8 mouse cellular contexts compared by ENCODE assay signal in genomic region chr10:40348566-40349536, GRCm38 (mm10). TPM values are rescaled to one million over a fixed set of nuclear protein-coding genes. Genes with fewer than 3 reads are reported as not detected.
A peak's percentile ranks its signal among the peaks of the same experiment; 100 is the strongest.
DNase-seq lines count a peak whose midpoint lies in the region; ATAC-seq lines count a peak whose summit lies in the region.

No protein-coding gene starts in this region.

- intact Hi-C loops in left cerebral cortex, postnatal 14 days (cut with DNase I) = loop anchor here (1.0 to 10.0 kb wide), 3 partner anchors 49 to 178 kb away; no protein-coding TSS in a partner anchor

- H3K27me3 ChIP-seq in intestine, embryonic 14.5 days (replicated peaks; ENCODE audit: control insufficient read depth, insufficient read depth, low read length) = no peaks in the 10 kb centered on the region

- H3K4me3 ChIP-seq in intestine, embryonic 14.5 days (ENCODE audit: low read depth, low read length) = peak overlapping the region; percentile 77

- peak overlapping the region; percentile 67 for H3K4me2 ChIP-seq in intestine, embryonic 14.5 days (ENCODE audit: low read length)

- WGBS in intestine, embryonic 14.5 days = under 1% methylated on average over 57 of the region's 76 CpGs

- peak; percentile 98 for ATAC-seq in intestine, embryonic 14.5 days (replicated peaks; ENCODE audit: low FRiP score, low TSS enrichment, low read depth)

- H3K4me1 ChIP-seq in intestine, embryonic 14.5 days (replicated peaks; ENCODE audit: control insufficient read depth, insufficient read depth, low read length) = peaks cover 15% of the 10 kb centered on the region; the same call in 1 of the 2 replicates

- H3K36me3 ChIP-seq in intestine, embryonic 14.5 days (ENCODE audit: control insufficient read depth, insufficient read depth, low read length) = no peaks in the 10 kb centered on the region

- no peaks in the 10 kb centered on the region for H3K9me3 ChIP-seq in intestine, embryonic 14.5 days (ENCODE audit: control insufficient read depth, low read length)

- peak overlapping the region; percentile 94 for H3K27ac ChIP-seq in intestine, embryonic 14.5 days (ENCODE audit: low read depth)

- DNase-seq in adrenal gland, adult 18-20 months (ENCODE audit: low spot score in 2 of 2) = peak; percentile 86 to 95
- DNase-seq in embryo, embryonic 11 days = peak; percentile 100
- DNase-seq in gastrocnemius, postnatal 25 days = peak; percentile 98
- DNase-seq in intestine, embryonic 14.5 days (ENCODE audit: low spot score) = peak; percentile 98
- DNase-seq in left cerebral cortex, postnatal 14 days (ENCODE audit: low spot score in 2 of 2) = peak; percentile 97 to 98
- peak; percentile 99 for DNase-seq in mesoderm, embryonic 11.5 days (ENCODE audit: low read depth, low spot score)
- peak; percentile 98 for DNase-seq in right cerebral cortex, postnatal 36 days (ENCODE audit: low spot score in 2 of 2)
- DNase-seq in yolk sac, embryonic 10.5 days (ENCODE audit: low spot score) = peak; percentile 99

- peak overlapping the region; percentile 89 for H3K9ac ChIP-seq in intestine, embryonic 14.5 days (ENCODE audit: low read length)

RNA-seq across cellular contexts. Expression of gene Cdk19, which starts 9.5 kb away (rescaled TPM):
- 10 to 100 TPM in 1 of 2 experiments, 1 to 10 TPM in 1; 6.1 to 11.8 TPM for total RNA-seq in adrenal gland, adult 18-20 months (2021)
- 1 to 10 TPM; 4.8 to 6.8 TPM for total RNA-seq in gastrocnemius, postnatal 25 days (2021)
- polyA plus RNA-seq in intestine, embryonic 14.5 days (2014; fragmentation: Nextera tagmentation; extraction: Ambion mirVana) = 8.7 and 9.0 TPM in 2 replicates
- total RNA-seq in left cerebral cortex, postnatal 14 days (2021) = 10 to 100 TPM; 43.0 to 43.1 TPM

RNA-seq across cellular contexts. Expression of gene Amd1, which starts 46.9 kb away (rescaled TPM):
- 10 to 100 TPM; 45.7 to 51.7 TPM for total RNA-seq in adrenal gland, adult 18-20 months (2021)
- total RNA-seq in gastrocnemius, postnatal 25 days (2021) = 100 to 1,000 TPM in 1 of 2 experiments, 10 to 100 TPM in 1; 51.9 to 108 TPM
- 77.6 and 90.5 TPM in 2 replicates for polyA plus RNA-seq in intestine, embryonic 14.5 days (2014; fragmentation: Nextera tagmentation; extraction: Ambion mirVana)
- total RNA-seq in left cerebral cortex, postnatal 14 days (2021) = 10 to 100 TPM; 60.2 to 61.9 TPM

Comparison
In these comparisons a context has a peak if more than half of its experiments do, and no peak if none do; other contexts are left out.
1. Peak in every context shown above with its lines: DNase-seq, ATAC-seq, H3K4me3 ChIP-seq and H3K27ac ChIP-seq.